Mouse (Mus musculus): Measurements from ENCODE around the gene Hpd.

The Hpd gene

DNA sequence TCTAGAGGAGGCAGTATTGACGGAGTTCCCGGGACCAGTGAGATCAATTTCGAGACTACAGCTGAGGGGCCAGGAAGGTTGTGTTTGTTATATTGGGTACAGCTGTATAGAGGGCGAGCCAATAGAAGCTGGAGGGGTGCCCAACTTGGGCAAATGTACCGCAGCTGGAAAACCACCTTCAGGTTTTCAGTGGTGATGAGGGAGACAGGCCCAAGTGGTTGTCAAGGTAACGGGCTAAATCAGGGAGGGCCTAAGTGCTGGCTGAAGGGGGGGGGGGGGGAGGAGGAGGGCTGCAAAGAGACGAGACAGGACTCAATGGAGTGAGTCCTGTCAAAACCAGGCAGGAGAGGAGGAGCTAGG, 48.8 kb downstream of the Hpd start:
- no peak for DNase-seq

DNA sequence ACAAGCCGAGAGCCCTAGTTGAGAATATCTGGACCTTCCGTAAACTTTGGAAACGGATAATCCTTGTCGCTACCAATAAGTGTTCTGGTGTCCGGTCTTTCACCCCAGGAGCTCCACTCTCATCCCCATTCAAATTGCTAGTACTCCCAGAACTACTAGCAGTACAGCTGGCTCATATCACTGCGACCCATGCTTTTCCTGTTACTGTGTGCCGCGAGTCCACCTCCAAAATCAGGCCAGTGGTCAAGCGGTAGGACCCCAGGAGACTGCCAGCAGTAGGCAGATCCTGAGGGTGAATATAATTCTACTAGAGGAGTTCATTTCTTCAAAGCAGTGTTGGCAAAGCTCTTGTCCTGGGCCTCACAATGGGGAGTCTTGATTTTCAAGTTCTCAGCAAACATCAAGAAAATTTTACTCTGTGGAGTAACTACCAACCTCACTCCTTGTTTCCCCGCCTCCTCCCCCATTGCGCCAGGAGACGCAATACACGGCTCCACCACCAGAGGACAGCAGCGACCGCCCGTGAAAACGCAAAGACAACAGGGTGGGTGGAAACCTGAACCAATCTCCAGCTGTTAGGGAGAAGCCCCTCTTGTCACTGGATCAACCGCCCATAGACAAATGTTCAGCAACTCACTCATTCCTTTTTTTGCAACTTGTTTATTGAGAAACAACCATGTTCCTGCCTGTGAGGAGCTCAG, 49.3 kb downstream of the Hpd start:
- DNase-seq: peak; percentile 85

DNA sequence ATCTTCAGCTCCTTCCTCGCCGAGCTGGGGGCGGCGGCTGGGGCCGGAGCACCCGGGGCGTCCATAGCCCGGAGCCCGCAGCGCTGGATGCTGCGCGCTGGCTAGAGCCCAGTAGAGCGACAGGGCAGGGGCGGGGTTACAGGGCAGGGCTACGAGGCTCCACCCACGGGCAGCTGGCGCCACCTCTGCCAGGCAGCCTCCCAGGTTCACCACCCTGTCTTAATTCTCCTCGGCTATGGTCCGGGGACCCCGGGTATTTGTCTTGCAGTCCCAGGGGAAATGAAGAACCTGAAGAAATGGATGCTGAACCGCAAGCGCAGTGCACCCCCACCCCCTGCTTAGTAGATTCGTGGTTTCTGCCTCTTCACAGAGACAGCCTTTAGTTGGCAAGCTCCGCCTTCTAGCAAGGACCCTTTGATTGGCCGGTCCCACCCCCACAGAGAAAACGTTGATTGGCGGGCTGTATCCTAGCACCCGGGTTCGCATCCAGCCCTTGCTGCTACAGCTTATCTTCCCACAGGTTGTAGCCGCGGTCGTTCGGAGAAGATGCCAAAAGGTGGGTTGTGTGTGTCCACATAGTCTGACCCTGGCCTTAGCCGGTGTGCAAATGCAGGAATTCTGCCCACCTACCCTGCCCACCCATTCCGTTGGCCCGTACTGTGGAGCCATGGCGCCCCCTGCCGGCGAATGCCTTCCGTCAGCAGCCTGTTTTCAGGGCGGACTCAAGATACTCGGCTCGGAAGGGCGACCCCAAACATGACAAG, 50.0 kb downstream of the Hpd start, which contains the start of gene Rhof:
Rhof (minus strand) TSS at position 385 of the 764 bp plus-strand sequence.
- DNase-seq: peak; percentile 83

DNA sequence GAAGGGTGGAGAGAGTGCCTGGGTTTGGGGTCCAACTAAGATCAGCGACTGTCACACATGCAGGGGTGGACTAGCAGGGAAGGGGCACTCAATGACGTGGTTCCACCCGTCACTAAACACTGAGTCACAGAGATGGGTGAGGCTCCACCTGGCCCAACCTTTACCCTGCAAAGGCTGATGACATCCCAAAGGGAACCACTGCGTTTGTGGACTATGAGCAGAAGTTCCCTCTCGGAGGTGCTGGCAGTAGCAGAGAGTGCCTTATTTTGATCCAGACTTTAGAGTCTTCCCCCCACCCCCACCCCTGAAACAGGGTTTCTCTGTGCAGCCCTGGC, 51.7 kb downstream of the Hpd start:
- DNase-seq: no peak

DNA sequence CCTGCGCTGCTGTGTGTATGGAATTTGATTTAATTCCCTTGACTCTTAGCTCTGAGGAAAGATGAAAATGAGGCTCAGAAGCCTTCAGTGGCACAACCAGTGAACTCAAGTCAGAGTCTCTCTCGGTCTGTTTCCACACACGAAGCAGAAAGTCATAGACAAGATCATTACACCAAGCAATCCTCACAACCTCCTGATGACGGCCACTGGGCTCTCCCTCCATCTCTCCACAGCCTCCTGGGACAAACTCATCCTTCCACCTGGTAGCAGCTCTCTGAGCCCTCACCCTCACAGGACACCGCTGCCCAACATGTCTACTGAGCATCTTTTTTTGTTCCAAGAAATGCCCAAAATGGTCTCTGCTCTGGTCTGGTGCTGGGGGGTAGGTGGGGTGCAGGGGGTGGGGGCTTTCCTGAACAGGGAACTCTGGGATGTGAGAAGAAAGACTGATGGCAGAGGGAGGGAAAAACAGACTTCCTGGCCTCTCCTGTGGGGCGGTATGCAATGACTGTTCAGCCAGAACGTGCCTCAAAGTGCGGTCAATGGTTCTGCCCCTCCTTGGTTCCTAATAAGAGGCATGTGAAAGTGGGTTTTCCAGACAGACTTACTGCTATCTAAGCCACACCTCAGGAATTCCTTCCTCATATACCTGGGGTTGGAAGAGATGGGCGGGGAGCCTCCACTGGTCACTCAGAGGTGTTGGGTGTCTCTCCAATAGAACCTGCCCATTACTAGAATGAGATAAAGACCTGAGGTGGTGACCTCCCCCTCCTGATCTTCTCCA, 52.3 kb downstream of the Hpd start:
- DNase-seq: no peak

DNA sequence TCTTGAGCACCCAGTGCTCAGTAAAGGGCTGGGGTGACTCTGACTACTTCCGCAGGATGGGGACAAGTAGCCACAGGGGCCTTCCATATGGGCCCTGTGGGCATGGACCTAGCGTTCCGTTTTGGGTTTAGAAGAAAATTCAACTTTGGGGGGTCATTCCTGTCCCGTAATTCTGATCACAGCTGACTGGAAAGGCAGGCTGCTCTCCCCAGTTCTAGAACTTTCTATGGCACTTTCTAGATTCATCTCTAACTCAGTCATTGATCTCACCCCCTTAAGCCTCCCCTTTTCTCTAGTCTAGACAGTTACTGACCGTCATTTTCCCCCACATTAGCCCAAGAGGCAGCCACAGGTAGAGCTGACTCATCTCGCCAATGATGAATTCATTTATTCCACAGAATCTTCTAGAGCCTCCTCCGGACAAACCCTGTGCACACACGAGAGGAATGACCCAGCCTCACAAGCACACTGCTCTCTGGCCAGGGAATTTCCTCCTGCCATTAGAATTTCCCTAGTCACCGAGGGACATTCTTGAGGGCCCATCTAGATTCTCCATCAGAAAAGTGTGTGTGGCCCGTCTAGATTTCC, 53.3 kb downstream of the Hpd start:
- no peak for DNase-seq

DNA sequence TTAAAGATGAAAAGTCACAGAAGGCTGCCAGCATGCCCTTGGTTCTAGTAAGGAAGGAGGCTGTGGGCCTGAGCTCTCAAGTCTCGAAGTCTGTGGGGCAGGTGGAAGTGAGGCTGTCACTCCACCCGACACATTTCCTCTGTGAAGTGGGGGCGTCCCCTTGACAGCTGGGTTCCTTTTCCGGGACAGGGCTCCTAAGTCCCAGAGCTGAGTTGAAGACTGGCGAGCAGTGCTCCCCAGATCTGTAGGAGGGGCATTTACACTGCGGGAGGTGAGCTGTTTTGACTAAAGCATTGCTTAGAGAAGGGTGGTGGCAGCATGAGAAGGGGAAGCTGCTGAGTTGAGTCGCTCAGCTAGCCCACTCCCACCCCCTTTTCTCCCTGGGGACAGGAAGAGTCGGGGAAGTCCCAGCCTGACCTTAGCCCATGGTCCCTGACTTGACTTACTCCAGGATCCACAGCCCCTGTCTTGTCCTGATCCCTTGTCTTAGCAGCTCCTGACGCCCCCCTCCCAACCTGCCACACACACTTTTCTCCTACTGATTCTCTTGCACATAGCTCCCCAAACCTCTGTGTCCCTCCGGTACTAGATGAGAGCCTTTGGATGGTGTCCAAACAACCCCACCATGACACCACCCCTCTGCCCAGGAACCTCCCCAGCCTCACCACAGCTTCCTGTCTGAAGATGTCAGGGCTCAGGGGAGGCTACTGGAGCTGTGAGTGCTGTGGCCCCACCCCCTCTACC, 53.9 kb downstream of the Hpd start:
- DNase-seq: no peak

DNA sequence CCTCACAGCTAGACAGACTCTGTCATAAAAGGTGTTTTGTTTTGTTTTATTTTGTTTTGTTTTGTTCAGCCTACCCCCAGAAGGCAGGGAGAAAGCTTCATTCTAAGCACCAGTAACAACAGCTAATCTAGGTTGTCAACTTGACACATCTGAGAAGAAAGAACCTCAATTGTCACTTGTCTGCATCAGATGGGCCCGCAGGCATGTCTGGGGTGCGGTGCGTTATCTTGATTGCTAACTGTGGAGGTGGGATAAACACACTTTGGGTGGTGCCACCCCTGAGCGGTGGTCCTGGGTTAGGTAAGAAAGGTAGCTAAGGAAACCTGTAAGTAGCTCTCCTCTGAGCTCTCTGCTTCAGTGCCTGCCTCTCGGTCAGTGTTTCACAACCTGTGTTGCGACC, 55.5 kb downstream of the Hpd start:
- no peak for DNase-seq

DNA sequence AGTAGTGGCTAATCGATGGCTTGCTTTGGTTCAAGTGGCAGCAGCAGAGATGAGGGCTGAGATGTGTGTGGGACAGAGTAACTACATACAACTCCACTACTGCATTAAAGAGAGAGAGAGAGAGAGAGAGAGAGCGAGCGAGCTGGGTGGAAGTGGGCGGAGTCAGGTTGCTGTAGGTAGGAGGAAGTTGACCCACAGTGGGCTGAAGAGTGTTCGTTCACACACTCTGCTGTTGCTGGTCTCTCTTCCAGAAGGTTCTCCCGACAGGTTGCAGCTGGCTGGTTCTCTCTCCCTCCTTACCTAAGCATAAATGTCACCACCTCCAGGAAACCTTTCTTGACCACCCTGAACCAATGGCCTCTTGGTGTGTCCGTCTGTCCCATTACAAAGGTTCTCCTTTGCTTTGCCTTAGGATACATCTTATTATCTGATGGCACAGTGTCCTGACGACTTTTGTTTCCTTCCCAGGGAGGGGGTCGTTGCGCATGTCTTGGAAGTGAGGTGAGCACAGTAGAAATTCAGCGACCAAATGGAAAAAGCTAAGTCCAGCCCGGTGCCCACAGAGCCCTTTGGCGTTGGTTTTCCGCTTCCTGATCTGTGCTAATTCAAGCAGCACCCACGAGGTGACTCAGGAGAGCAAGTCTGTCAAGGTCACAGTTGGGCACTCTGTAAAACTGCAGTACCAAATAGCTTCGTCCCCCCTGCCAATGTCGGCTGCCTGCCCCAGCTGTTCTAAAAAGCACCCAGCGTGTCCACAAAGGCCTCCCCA, 56.7 kb downstream of the Hpd start:
- no peak for DNase-seq

DNA sequence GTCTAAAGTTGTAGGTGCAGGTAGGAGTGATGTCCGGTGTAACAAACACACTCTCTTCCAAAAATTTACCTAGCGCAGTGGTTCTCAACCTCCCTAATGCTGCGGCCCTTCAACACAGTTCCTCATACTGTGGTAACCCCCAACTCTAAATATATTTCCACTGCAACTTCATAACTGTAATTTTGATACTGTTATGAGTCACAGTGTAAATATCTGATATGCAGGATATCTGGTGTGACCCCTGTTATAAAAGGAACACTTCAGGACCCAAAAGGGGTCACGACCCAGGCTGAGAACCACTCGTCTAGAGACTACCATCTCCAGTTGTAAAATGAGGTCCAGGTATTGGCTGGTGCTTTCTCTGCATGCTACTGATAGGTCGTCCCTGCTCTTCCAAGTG, 57.4 kb downstream of the Hpd start:
- no peak for DNase-seq

DNA sequence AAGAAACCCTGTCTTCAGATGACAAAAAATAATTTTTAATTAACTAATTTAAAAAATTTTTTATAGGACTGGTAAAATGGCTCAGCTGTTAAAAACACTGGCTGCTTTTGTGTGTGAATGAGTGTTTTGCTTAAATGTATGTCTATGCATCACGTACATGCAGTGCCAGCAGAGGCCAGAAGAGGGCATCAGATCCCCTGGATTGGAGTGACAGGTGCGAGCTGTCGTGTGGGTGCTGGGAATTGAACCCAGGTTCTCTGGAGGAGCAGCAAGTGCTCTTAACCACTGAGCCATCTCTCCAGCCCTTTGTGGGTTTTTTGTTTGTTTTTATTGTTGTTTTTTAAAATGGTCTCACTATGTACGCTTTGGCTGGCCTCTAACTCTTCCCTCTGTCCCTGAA, 60.3 kb downstream of the Hpd start:
- no peak for DNase-seq
